Mouse (Mus musculus) mouse embryonic stem cell (cell line): ENCODE results near the gene Ins1.

Experiments used
- in situ Hi-C, 2 experiments: fragments of 300-500 bp; cut with MboI; formaldehyde crosslinking; loops; 1 replicate in 1 of 2; 3 replicates in 1 of 2; pipeline ENCODE4 v1.14.3; 2019 to 2020; ENCODE audit warnings: low sequenced_read_pairs in 2 of 2, low pct_unique_long_range_greater_than_20kb in 1 of 2, mixed read lengths in 1 of 2; ENCODE audit not compliant: unreplicated experiment in 1 of 2

Ins1 gene

GRCm38 (mm10) chr19:52263997-52264396 lies at the start of gene Ins1:
Ins1 (plus strand) TSS chr19:52264297.
- in situ Hi-C loops, result no loop called here
